In genomic region chr12:15815576-15816253, GRCm38 (mm10) we compare ENCODE assay signal across 8 mouse cellular contexts. TPM values are rescaled to one million over a fixed set of nuclear protein-coding genes. Genes with fewer than 3 reads are reported as not detected.
A peak's percentile ranks its signal among the peaks of the same experiment; 100 is the strongest.
DNase-seq lines count a peak whose midpoint lies in the region; ATAC-seq and TF ChIP-seq lines count a peak whose summit lies in the region.

No protein-coding gene starts in this region.

- under 1% methylated on average over 49 of the region's 49 CpGs for WGBS in forebrain, embryonic 12.5 days
- under 1% methylated on average over 49 of the region's 49 CpGs for WGBS in heart, embryonic 16.5 days
- under 1% methylated on average over 49 of the region's 49 CpGs for WGBS in lung, adult 2 months
- WGBS in neural tube, embryonic 15.5 days, result 0% methylated on average over 49 of the region's 49 CpGs

- TF ChIP-seq POLR2A in lung, adult 2 months (IDR thresholded peaks at IDR 0.05; ENCODE audit: borderline replicate concordance, extremely low read depth, low read depth, low read length), result no peak; the same call in 1 of the 2 replicates
- TF ChIP-seq POLR2A in testis, adult 2 months (IDR thresholded peaks at IDR 0.05; ENCODE audit: control insufficient read depth, low read depth, low read length), result no peak

- H3K27ac ChIP-seq in forebrain, embryonic 12.5 days, result peak overlapping the region; percentile 94
- H3K27ac ChIP-seq in heart, embryonic 16.5 days (ENCODE audit: low read length), result peak overlapping the region; percentile 100
- peak overlapping the region; percentile 97 for H3K27ac ChIP-seq in neural tube, embryonic 15.5 days (replicated peaks)
- H3K27ac ChIP-seq in testis, adult 2 months (ENCODE audit: control insufficient read depth, insufficient read depth, low read depth, low read length), result peak overlapping the region; percentile 79

- no peak for TF ChIP-seq CTCF in C2C12 (IDR thresholded peaks at IDR 0.05; ENCODE audit: control insufficient read depth, insufficient read depth, insufficient read length)
- 0 out of 2 replicates have a peak, but pooled peaks have one; percentile 10 for TF ChIP-seq CTCF in lung, adult 2 months (IDR thresholded peaks at IDR 0.05; ENCODE audit: insufficient read depth, low read length)
- TF ChIP-seq CTCF in testis, adult 2 months (IDR thresholded peaks at IDR 0.05; ENCODE audit: control insufficient read depth, insufficient read depth, insufficient replicate concordance, low read depth, low read length), result no peak

- H3K79me3 ChIP-seq in C2C12 (ENCODE audit: low read depth), result peaks cover 3% of the 10 kb centered on the region

- H3K36me3 ChIP-seq in C2C12 (ENCODE audit: control insufficient read depth, insufficient read depth), result no peaks in the 10 kb centered on the region
- H3K36me3 ChIP-seq in forebrain, embryonic 12.5 days (replicated peaks), result no peaks in the 10 kb centered on the region
- no peaks in the 10 kb centered on the region for H3K36me3 ChIP-seq in heart, embryonic 16.5 days (ENCODE audit: control insufficient read depth, insufficient read depth)
- no peaks in the 10 kb centered on the region for H3K36me3 ChIP-seq in neural tube, embryonic 15.5 days
- no peaks in the 10 kb centered on the region for H3K36me3 ChIP-seq in testis, adult 2 months (ENCODE audit: control insufficient read depth, insufficient read depth, low read length)

- peaks cover 35% of the 10 kb centered on the region for H3K4me1 ChIP-seq in forebrain, embryonic 12.5 days
- H3K4me1 ChIP-seq in heart, embryonic 16.5 days (ENCODE audit: control insufficient read depth, insufficient read depth, low read length), result peaks cover 20% of the 10 kb centered on the region
- H3K4me1 ChIP-seq in lung, adult 2 months (ENCODE audit: control insufficient read depth, insufficient read depth, low read length), result peaks cover 11% of the 10 kb centered on the region; the same call in 1 of the 2 replicates
- H3K4me1 ChIP-seq in neural tube, embryonic 15.5 days, result peaks cover 20% of the 10 kb centered on the region
- peaks cover 18% of the 10 kb centered on the region for H3K4me1 ChIP-seq in testis, adult 2 months (ENCODE audit: control insufficient read depth, insufficient read depth, low read length)

- peak; percentile 59 for DNase-seq in adrenal gland, adult 8-10 months
- peak; percentile 84 for DNase-seq in kidney, postnatal 10 days
- peak; percentile 68 for DNase-seq in lung, adult 2 months

- peak overlapping the region; percentile 90 for H3ac ChIP-seq in C2C12 (ENCODE audit: control insufficient read depth, insufficient read length, low read depth)

- no peaks in the 10 kb centered on the region for H3K27me3 ChIP-seq in C2C12 (ENCODE audit: control insufficient read depth, insufficient read depth, insufficient read length)
- H3K27me3 ChIP-seq in forebrain, embryonic 12.5 days, result no peaks in the 10 kb centered on the region
- H3K27me3 ChIP-seq in heart, embryonic 16.5 days (ENCODE audit: control insufficient read depth, insufficient read depth, low read length), result no peaks in the 10 kb centered on the region
- no peaks in the 10 kb centered on the region for H3K27me3 ChIP-seq in neural tube, embryonic 15.5 days (replicated peaks)
- no peaks in the 10 kb centered on the region; the same call in 1 of the 2 replicates for H3K27me3 ChIP-seq in testis, adult 2 months (ENCODE audit: control insufficient read depth, insufficient read depth, low read length)

- peaks cover 33% of the 10 kb centered on the region for H3K79me2 ChIP-seq in C2C12 (ENCODE audit: control insufficient read depth, insufficient read depth)

- H3K9ac ChIP-seq in forebrain, embryonic 12.5 days, result peak overlapping the region; percentile 95
- peak overlapping the region; percentile 90 for H3K9ac ChIP-seq in heart, embryonic 16.5 days (ENCODE audit: low read length)
- peak overlapping the region; percentile 100 for H3K9ac ChIP-seq in neural tube, embryonic 15.5 days (replicated peaks)

- H3K9me3 ChIP-seq in forebrain, embryonic 12.5 days, result no peaks in the 10 kb centered on the region
- no peaks in the 10 kb centered on the region for H3K9me3 ChIP-seq in heart, embryonic 16.5 days (replicated peaks; ENCODE audit: control insufficient read depth, low read length)
- H3K9me3 ChIP-seq in neural tube, embryonic 15.5 days (replicated peaks), result no peaks in the 10 kb centered on the region

- H3K4me2 ChIP-seq in forebrain, embryonic 12.5 days, result peak overlapping the region; percentile 64
- H3K4me2 ChIP-seq in heart, embryonic 16.5 days (ENCODE audit: low read depth, low read length), result peak overlapping the region; percentile 85
- H3K4me2 ChIP-seq in neural tube, embryonic 15.5 days, result peak overlapping the region; percentile 67

- H3K4me3 ChIP-seq in C2C12 (ENCODE audit: insufficient read depth, poor library complexity, severe bottlenecking), result peak overlapping the region; percentile 79
- peak overlapping the region; percentile 71 for H3K4me3 ChIP-seq in forebrain, embryonic 12.5 days (replicated peaks)
- H3K4me3 ChIP-seq in heart, embryonic 16.5 days (ENCODE audit: low read length), result peak overlapping the region; percentile 75
- H3K4me3 ChIP-seq in lung, adult 2 months (replicated peaks; ENCODE audit: extremely low read depth, low read depth, low read length), result peak overlapping the region; percentile 94
- H3K4me3 ChIP-seq in neural tube, embryonic 15.5 days (replicated peaks), result peak overlapping the region; percentile 87
- peak overlapping the region; percentile 72 for H3K4me3 ChIP-seq in testis, adult 2 months (ENCODE audit: control insufficient read depth, low read depth, low read length)

- ATAC-seq in forebrain, embryonic 12.5 days (ENCODE audit: low FRiP score), result peak; percentile 34
- peak; percentile 19 for ATAC-seq in heart, embryonic 16.5 days (replicated peaks; ENCODE audit: extremely low read depth, insufficient read depth, low FRiP score)
- ATAC-seq in neural tube, embryonic 15.5 days (ENCODE audit: low FRiP score), result peak; percentile 62

TF ChIP-seq in C2C12, 6 proteins besides CTCF, POLR2A, EP300 and RAD21:
- no peak for TF ChIP-seq MYOD1 (IDR thresholded peaks at IDR 0.05; ENCODE audit: control insufficient read depth, insufficient read length, low read depth)

RNA-seq across cellular contexts. Expression of gene Trib2, which starts 1.0 kb away (rescaled TPM):
- 1.8 TPM for polyA plus RNA-seq in C2C12 (2012; fragmentation: generic; extraction: Trizol)
- 10 to 100 TPM; 12.4 to 21.2 (median 16.4) TPM for total RNA-seq in adrenal gland, adult 8-10 months (2022)
- polyA plus RNA-seq in forebrain, embryonic 12.5 days (2016; fragmentation: Nextera tagmentation; extraction: Ambion mirVana), result 81.1 and 92.2 TPM in 2 replicates
- 52.7 and 53.8 TPM in 2 replicates for polyA plus RNA-seq in heart, embryonic 16.5 days (2015; fragmentation: Nextera tagmentation; extraction: Ambion mirVana)
- polyA plus RNA-seq in lung, adult 2 months (2012; rRNA removed), result 34.0 and 36.0 TPM in 2 replicates
- 119 and 134 TPM in 2 replicates for polyA plus RNA-seq in neural tube, embryonic 15.5 days (2015; fragmentation: Nextera tagmentation; extraction: Ambion mirVana)
- polyA plus RNA-seq in testis, adult 2 months (2012; rRNA removed), result 0.94 and 1.2 TPM in 2 replicates

Comparison
In these comparisons a context has a peak if more than half of its experiments do, and no peak if none do; other contexts are left out.
1. Peak in every context shown above with its lines: DNase-seq, ATAC-seq, H3K4me3 ChIP-seq and H3K27ac ChIP-seq.
2. RNA of gene Trib2, which starts 1.0 kb away (polyA plus RNA-seq): 119 to 134 TPM in neural tube, embryonic 15.5 days, 81.1 to 92.2 TPM in forebrain, embryonic 12.5 days, 52.7 to 53.8 TPM in heart, embryonic 16.5 days and 34.0 to 36.0 TPM in lung, adult 2 months; 1.8 TPM in C2C12 (single experiment) and 0.94 to 1.2 TPM in testis, adult 2 months; every median in the first group is over 10 times any median in the second.